Mouse (Mus musculus): Measurements from ENCODE around the gene Phka1.

Gene Phka1

DNA sequence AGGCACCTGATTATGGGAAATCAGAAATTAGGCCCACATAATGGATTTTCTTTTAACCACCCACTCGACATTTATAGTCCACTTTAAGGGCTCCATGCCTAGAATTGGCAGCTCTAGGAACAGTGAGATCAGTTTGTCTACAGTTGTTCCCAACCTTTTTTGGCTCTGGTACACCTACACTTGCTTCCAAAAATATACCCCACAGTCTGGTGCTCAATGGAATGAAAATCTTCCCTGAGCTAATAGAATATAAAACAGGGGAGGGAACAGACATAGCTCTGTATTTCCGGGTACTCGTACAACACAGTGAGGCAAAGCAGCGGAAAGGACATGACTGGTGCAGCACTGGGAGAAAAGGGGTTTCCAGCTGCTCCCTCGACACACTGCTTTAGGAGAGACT is 168.5 kb downstream of the Phka1 start:
- DNase-seq (ENCODE audit: low read depth) = no peak
